Mouse (Mus musculus) testis, adult 2 months (tissue): ENCODE results near the gene Araf.

ENCODE experiments used
- CTCF ChIP-seq: fragments of 200-500 bp; IDR thresholded peaks from 2 replicates; pipeline ENCODE4 v1.5.1; 2012; ENCODE audit warnings: low read depth, mild to moderate bottlenecking, inconsistent platforms, low read length, moderate library complexity; ENCODE audit not compliant: control insufficient read depth, insufficient read depth, insufficient replicate concordance
- POLR2A ChIP-seq: fragments of 200-500 bp; IDR thresholded peaks from 2 replicates; pipeline ENCODE4 v1.6.1; 2012; ENCODE audit warnings: low read depth, mild to moderate bottlenecking, inconsistent platforms, low read length, moderate library complexity; ENCODE audit not compliant: control insufficient read depth

- no peak for TF ChIP-seq CTCF
- no peak for TF ChIP-seq POLR2A
Observed at GRCm38 (mm10) chrX:20792417-20792816, 5.2 kb upstream of the Araf start.
